Mouse (Mus musculus) heart, embryonic 14.5 days (tissue): ENCODE results near the gene Gm9508. TPM values are rescaled to one million over a fixed set of nuclear protein-coding genes. Genes with fewer than 3 reads are reported as not detected.

ENCODE experiments used
- polyA plus RNA-seq: library from polyadenylated mRNA; unstranded; fragments of >200 nt; fragmentation: Nextera tagmentation; extraction: Ambion mirVana; gene quantifications from 2 replicates; pipeline ENCODE4 v1.2.1, GENCODE M21; 2014

Gm9508 gene
- polyA plus RNA-seq, 1 experiment from 2014 or later: not detected

Other genes starting within 250 kb of the Gm9508 start
- gene Fam207a, start 181.4 kb downstream of the Gm9508 start, polyA plus RNA-seq: 23.0 TPM in 2 replicates
- gene Itgb2, start 167.0 kb downstream of the Gm9508 start, polyA plus RNA-seq: 1.5 and 2.4 TPM in 2 replicates
- gene Pttg1ip, start 115.5 kb downstream of the Gm9508 start, polyA plus RNA-seq: 128 and 133 TPM in 2 replicates
- gene Sumo3, start 91.1 kb downstream of the Gm9508 start, polyA plus RNA-seq: 144 and 156 TPM in 2 replicates
- 2.9 TPM in 1 of 2 replicates, not detected in the other for gene Gm49325, start 91.0 kb downstream of the Gm9508 start, polyA plus RNA-seq
- gene Ube2g2, start 75.0 kb downstream of the Gm9508 start, polyA plus RNA-seq: 50.4 and 53.0 TPM in 2 replicates
- gene Tspear, start 10.7 kb downstream of the Gm9508 start, polyA plus RNA-seq: 0.09 TPM in 1 of 2 replicates, not detected in the other
- not detected in 2 replicates for gene Gm19402, start 6.5 kb downstream of the Gm9508 start, polyA plus RNA-seq
- gene Gm10272, start 9.4 kb upstream of the Gm9508 start, polyA plus RNA-seq: not detected in 2 replicates
- gene Gm10024, start 14.2 kb upstream of the Gm9508 start, polyA plus RNA-seq: not detected in 2 replicates
- not detected in 2 replicates for gene Gm10142, start 18.6 kb upstream of the Gm9508 start, polyA plus RNA-seq
- not detected in 2 replicates for gene Krtap12-1, start 23.4 kb upstream of the Gm9508 start, polyA plus RNA-seq
- not detected in 2 replicates for gene Gm10100, start 29.3 kb upstream of the Gm9508 start, polyA plus RNA-seq
- not detected in 2 replicates for gene Gm18596, start 45.4 kb upstream of the Gm9508 start, polyA plus RNA-seq
- gene Gm9736, start 54.1 kb upstream of the Gm9508 start, polyA plus RNA-seq: not detected in 2 replicates
- gene Gm3233, start 62.4 kb upstream of the Gm9508 start, polyA plus RNA-seq: not detected in 2 replicates
- gene Gm3238, start 74.1 kb upstream of the Gm9508 start, polyA plus RNA-seq: not detected in 2 replicates
- not detected in 2 replicates for gene Gm7138, start 79.7 kb upstream of the Gm9508 start, polyA plus RNA-seq
- not detected in 2 replicates for gene Gm3250, start 85.3 kb upstream of the Gm9508 start, polyA plus RNA-seq
- not detected in 2 replicates for gene Gm7137, start 91.0 kb upstream of the Gm9508 start, polyA plus RNA-seq
- gene Gm9639, start 97.8 kb upstream of the Gm9508 start, polyA plus RNA-seq: not detected in 2 replicates
- gene Gm19668, start 101.9 kb upstream of the Gm9508 start, polyA plus RNA-seq: not detected in 2 replicates
- not detected in 2 replicates for gene Gm9507, start 114.6 kb upstream of the Gm9508 start, polyA plus RNA-seq
- not detected in 2 replicates for gene Gm2696, start 117.4 kb upstream of the Gm9508 start, polyA plus RNA-seq
- gene Krtap10-4, start 129.9 kb upstream of the Gm9508 start, polyA plus RNA-seq: not detected in 2 replicates
- not detected in 2 replicates for gene Krtap10-10, start 138.7 kb upstream of the Gm9508 start, polyA plus RNA-seq
- not detected in 2 replicates for gene Gm36176, start 149.6 kb upstream of the Gm9508 start, polyA plus RNA-seq
- not detected in 2 replicates for gene Gm10318, start 155.6 kb upstream of the Gm9508 start, polyA plus RNA-seq
- not detected in 2 replicates for gene Gm3285, start 164.7 kb upstream of the Gm9508 start, polyA plus RNA-seq
- gene Lrrc3, start 205.3 kb upstream of the Gm9508 start, polyA plus RNA-seq: 1.2 and 1.3 TPM in 2 replicates